Comparison of ENCODE assay signal across 19 mouse cellular contexts in the genomic region with DNA sequence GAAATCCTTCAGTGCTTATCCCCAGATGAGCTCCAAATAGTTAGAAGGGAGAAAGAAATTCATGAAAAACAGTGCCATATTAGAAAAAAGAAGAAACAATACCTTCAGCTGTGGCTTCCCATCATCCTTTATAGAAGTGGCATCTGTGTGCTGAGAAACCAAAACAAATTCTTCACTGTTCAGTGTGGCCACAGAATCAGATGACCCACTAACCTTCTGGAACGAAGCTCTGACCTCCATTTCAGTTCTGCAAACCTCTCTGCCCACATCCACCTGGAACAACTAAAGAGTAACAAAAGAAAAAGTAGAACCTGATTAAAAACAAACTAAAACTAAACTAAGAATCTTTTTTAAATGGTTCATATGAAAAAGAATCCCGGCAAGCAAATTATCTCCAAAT. TPM values are rescaled to one million over a fixed set of nuclear protein-coding genes. Genes with fewer than 3 reads are reported as not detected.
DNase-seq lines count a peak whose midpoint lies in the region; TF ChIP-seq lines count a peak whose summit lies in the region.
"Had no signal": no experiment of that assay in that cellular context is flagged by ENCODE, and none has a peak within 500 bp of the region (broad histone marks: within the 10 kb centered on the region; RNA-seq: fewer than 3 reads in every experiment).

No protein-coding gene starts in this region.

- H3K4me1 ChIP-seq in forebrain, embryonic 10.5 days: no peaks in the 10 kb centered on the region
- H3K4me1 ChIP-seq: embryonic facial prominence, embryonic 10.5 days; forebrain, embryonic 12.5 days had no signal

- H3K79me2 ChIP-seq in myocyte (ENCODE audit: control insufficient read depth, insufficient read depth): no peaks in the 10 kb centered on the region

- peak overlapping the region; percentile 24 for H3K4me2 ChIP-seq in myocyte (ENCODE audit: low read depth)
- H3K4me2 ChIP-seq: embryonic facial prominence, embryonic 12.5 days; forebrain, embryonic 12.5 days had no signal

- no peaks in the 10 kb centered on the region for H3K27me3 ChIP-seq in myocyte (ENCODE audit: control insufficient read depth, insufficient read depth, insufficient read length)
- no peaks in the 10 kb centered on the region for H3K27me3 ChIP-seq in forebrain, embryonic 10.5 days (ENCODE audit: poor library complexity, severe bottlenecking)
- H3K27me3 ChIP-seq: embryonic facial prominence, embryonic 12.5 days; forebrain, embryonic 12.5 days; Patski had no signal

- no peak overlapping the region for H3K4me3 ChIP-seq in myocyte
- no peak overlapping the region for H3K4me3 ChIP-seq in forebrain, embryonic 10.5 days
- H3K4me3 ChIP-seq: embryonic facial prominence, embryonic 10.5 days; embryonic facial prominence, embryonic 12.5 days; forebrain, embryonic 12.5 days had no signal

- no peaks in the 10 kb centered on the region for H3K36me3 ChIP-seq in myocyte (ENCODE audit: control insufficient read depth, insufficient read depth)
- no peaks in the 10 kb centered on the region for H3K36me3 ChIP-seq in forebrain, embryonic 10.5 days (replicated peaks)
- H3K36me3 ChIP-seq: embryonic facial prominence, embryonic 10.5 days; embryonic facial prominence, embryonic 12.5 days; forebrain, embryonic 12.5 days had no signal

- WGBS in forebrain, embryonic 10.5 days: 65% methylated on average over 2 of the region's 2 CpGs

- peak; percentile 32 for DNase-seq in 416B (ENCODE audit: low read depth)
- peak; percentile 46 for DNase-seq in A20 (ENCODE audit: low read depth, low spot score)
- DNase-seq in forebrain, embryonic 10.5 days (ENCODE audit: extremely low spot score, low spot score): no peak
- DNase-seq in gastrocnemius, postnatal 25 days: no peak
- DNase-seq in gastrocnemius, postnatal 4 days (ENCODE audit: low spot score in 2 of 2): no peak
- DNase-seq: adrenal gland, adult 8-10 months; adrenal gland, postnatal 14 days; adrenal gland, postnatal 36 days; cerebellum, adult 11-12 months; cerebellum, adult 2 months; cerebellum, adult 9-10 months; cerebellum, postnatal 10 days; cerebellum, postnatal 25 days had no signal

- no peak overlapping the region for H3ac ChIP-seq in myocyte (ENCODE audit: control insufficient read depth, insufficient read length)

- no peaks in the 10 kb centered on the region for H3K9me3 ChIP-seq in forebrain, embryonic 10.5 days
- H3K9me3 ChIP-seq: embryonic facial prominence, embryonic 10.5 days; embryonic facial prominence, embryonic 12.5 days; forebrain, embryonic 12.5 days; G1E had no signal

- no peak overlapping the region for H3K27ac ChIP-seq in forebrain, embryonic 10.5 days
- H3K27ac ChIP-seq: embryonic facial prominence, embryonic 10.5 days; embryonic facial prominence, embryonic 12.5 days; forebrain, embryonic 12.5 days had no signal

- no peak for TF ChIP-seq POLR2A in myocyte (IDR thresholded peaks at IDR 0.05; ENCODE audit: insufficient read length, low read depth)

TF ChIP-seq in myocyte, 11 proteins besides CTCF, POLR2A, EP300 and RAD21:
- TF ChIP-seq POLR2AphosphoS2 (IDR thresholded peaks at IDR 0.05; ENCODE audit: insufficient read length, low read depth): no peak
- no peak for TF ChIP-seq TCF3 (IDR thresholded peaks at IDR 0.05; ENCODE audit: insufficient read length, low read depth)
- TF ChIP-seq MYOD1 (IDR thresholded peaks at IDR 0.05; ENCODE audit: control insufficient read depth in 1 of 3, insufficient read length in 2 of 3, low read depth in 2 of 3): peak in 2 of 3 experiments; percentile 5 to 36
- TF ChIP-seq REST (IDR thresholded peaks at IDR 0.05; ENCODE audit: insufficient read depth, insufficient read length): no peak
TF ChIP-seq in myocyte: peak in this region for 1.

RNA-seq across cellular contexts. Expression of a gene that starts 52.4 kb away (rescaled TPM):
- polyA plus RNA-seq in myocyte (2012; fragmentation: generic; extraction: Trizol): 6.3 TPM
- polyA plus RNA-seq in forebrain, embryonic 10.5 days (2016; fragmentation: Nextera tagmentation; extraction: Ambion mirVana): 8.7 and 9.8 TPM in 2 replicates
- total RNA-seq in gastrocnemius, postnatal 25 days (2021): 10 to 100 TPM in 1 of 2 experiments, 1 to 10 TPM in 1; 9.4 to 11.8 TPM
- 10 to 100 TPM; 19.4 to 21.9 TPM for total RNA-seq in gastrocnemius, postnatal 4 days (2021)

Comparison
In these comparisons a context has a peak if more than half of its experiments do, and no peak if none do; other contexts are left out.
1. DNase-seq: peak in 416B (single experiment) and A20 (single experiment); none in forebrain, embryonic 10.5 days (single experiment), gastrocnemius, postnatal 25 days (single experiment) and gastrocnemius, postnatal 4 days (0 of 2).